Mouse (Mus musculus): ENCODE measurements around the gene Crybb2. TPM values are rescaled to one million over a fixed set of nuclear protein-coding genes. Genes with fewer than 3 reads are reported as not detected.
"Not testable (repeated sequence)": the region's sequence is repeated elsewhere in the genome, so short reads cannot be mapped to it uniquely, and the experiment has no call there.

The Crybb2 gene
- not detected for polyA plus RNA-seq (2017; shearing (Covaris generic))

DNA sequence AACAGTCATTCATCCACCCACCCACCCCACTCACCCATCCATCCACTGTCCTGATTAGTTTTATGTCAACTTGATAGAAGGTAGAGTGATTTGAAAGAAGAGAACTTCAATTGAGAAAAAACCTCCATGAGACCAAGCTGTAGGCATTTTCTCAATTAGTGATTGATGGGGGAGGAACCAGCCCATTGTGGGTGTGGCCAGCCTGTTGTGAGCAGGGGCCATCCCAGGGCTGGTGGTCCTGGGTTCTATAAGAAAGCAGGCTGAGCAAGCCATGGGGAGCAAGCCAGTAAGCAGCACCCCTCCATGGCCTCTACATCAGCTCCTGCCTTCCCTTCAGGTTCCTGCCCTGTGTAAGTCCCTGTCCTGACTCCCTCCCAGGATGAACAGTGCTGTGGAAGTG lies at the start of gene Crybb2:
Gene Crybb2, minus strand, starts transcription at position 101 of the 400 bp plus-strand sequence.
- no peak for ATAC-seq

DNA sequence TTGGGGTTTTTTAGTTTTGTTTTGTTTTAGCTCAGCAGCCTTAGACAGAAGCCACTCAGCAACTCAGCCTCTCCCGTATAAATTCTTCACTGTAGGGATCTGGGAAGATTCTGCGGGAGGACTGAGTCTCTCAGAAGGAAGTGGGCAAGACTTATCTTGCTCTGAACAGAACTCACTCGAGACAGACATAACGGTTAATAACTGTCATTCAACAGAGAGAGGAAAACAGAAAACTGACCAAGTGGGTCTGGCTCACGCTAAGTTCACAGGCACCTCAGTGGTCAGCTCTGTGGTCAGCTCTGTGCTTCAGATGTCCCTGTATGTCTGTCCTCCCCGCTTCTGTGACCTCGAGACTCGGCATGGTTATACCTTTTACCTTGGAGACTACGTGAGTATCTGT lies 49.4 kb upstream of the Crybb2 start:
- no peak for ATAC-seq

DNA sequence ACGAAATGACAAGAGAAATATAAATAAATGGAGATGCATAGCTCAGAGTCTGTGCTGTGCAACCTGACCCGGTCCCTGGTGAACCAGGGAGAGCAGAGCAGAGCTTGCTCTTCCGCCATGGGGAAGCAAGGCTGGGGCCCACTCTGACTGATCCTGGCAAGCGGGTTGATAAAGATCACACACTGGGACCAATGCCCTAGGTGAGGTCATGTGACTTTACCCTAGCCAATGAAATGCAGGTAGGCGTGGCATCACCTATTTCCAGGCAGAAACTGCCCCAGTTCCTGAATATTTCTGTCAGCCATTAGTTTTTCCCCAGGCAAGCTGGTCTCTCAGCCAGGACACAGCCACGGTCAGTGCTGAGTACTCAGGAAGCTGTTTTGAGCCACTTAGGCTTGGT lies 48.8 kb upstream of the Crybb2 start:
- no peak for ATAC-seq

DNA sequence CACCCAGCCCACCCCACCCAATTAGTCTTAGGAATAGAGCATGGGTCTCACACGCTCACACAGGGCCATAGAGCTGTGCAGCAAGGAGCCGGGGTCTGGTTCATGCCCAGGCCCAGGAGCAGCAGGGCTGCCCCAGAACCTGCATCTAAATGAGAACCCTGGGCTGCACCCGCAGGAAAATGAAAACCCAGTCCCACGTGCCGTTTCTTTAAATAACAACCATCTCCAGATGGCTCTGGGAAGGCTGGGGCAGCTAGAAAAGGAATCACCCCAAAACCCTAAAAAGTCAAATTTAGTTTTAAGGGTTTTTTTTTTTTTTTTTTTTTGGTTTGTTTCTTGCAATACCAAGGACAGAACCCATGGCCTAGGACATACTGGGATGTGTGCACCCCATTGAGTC lies 47.4 kb upstream of the Crybb2 start:
- no peak for ATAC-seq

DNA sequence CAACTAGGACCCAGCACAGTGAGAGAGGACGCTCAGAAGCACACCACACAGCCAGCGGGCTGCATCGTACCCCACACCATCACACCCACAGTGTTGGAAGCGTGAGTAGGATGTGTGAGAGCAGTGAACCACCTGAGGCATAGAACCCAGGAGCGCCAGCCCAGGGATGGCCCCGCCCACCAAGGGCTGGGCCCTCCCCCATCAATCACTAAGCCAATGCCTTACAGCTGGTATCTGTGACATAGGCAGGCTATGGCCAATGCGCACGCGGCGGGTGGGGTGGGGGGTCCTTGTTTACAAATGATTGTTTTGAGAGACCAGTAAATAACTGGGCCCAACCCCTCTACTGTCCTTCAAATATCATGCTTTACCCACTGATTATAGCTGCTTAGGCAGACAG lies 46.0 kb upstream of the Crybb2 start:
- ATAC-seq, result no peak

DNA sequence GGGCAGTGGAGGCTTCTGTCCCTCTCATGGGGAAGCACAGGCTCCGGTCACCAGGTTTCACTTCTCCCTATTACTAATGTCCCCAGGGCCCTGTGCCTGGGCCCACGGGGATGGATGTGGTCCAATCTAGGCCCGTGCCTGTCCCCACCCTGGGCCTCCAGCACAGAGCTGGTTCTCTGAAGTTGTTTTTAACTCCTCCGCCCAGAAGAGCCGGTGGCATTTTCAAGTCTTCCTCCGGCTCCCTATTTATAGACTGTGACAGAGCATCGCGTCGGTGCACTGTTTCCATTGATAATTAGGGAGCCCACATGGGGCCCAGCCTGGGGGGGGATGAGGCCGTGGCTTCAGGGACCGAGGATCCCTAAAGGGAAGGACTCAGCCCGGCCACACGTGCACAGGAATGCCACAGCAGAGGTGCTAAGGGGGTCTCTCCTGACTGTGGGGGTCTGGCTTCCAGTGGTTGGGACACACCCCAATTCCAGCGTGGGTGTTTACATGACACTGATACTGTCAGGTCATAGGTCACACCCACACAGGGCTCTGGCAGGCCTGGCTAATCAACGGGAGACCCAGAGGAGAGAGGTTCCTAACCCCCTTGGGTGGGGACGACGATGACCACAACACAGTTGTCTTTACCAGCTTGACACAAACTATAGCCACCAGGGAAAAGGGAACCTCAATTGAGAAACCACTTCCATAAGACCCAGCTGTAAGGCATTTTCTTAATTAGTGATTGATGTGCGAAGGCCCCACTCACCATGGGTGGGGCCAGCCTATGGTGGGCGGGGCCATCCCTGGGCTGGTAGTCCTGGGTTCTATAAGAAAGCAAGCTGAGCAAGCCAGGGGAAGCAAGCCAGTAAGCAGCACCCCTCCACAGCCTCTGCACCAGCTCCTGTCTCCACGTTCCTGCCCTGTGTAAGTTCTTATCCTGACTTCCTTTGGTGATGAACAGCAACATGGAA lies 44.6 kb upstream of the Crybb2 start:
- ATAC-seq, result peak; percentile 57

DNA sequence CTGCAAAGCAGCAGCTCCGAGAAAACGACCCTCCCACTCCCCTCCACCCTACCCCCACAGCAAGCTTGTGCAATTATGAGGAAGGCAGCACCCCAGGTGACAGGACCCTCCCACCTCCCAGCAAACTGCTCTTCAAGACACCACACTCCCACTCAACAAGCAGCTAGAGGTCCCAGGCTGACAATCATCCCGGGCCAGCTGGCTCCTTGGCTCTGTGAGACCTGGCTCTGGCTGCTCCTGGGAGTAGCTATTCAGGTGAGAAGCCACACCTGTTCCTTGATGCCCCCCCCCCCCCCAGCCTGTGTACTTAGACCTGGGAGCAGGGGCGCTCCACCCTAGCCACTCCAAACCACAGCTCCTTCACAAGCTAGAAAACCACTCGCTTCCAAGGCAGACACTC lies 43.2 kb upstream of the Crybb2 start:
- ATAC-seq, result no peak

DNA sequence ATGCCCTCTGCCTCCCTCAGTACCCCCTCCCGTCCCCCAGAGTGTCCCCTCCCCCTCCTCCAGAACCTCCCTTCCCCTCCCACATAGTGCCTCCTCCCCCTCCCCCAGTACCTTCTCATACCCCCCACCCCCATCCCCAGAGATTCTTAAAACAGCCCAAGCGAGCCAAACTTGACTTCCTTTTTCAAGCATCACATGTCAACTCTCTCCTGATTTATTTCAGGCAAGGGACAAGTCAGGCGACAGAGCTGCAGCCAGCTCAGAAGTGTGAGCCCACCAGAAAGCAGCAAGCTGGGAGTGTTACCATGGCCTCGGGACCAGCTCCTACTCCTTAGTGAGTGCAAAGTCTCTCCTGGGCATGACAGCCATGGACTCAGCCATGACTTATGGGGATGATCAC lies 41.4 kb upstream of the Crybb2 start:
- no peak for ATAC-seq

DNA sequence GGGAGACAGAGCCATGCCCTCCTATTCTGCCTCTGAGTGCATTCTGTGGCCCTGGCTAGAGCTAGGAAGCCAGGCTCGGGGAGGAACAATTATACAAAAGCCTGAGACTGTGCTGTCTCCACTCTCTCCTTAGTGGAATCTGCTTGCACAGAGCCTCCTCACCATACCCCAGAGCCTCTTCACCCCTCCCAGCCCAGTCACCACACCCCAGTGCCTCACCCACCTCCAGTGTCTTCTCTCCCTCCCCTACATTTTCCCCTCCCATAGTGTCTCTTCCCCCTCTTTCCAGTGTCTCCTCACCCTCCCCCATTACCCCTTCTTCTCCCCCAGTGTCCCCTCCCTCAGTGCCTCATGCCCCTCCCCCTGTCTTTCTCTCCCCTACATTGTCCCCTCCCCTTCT lies 41.0 kb upstream of the Crybb2 start:
- ATAC-seq, result no peak

DNA sequence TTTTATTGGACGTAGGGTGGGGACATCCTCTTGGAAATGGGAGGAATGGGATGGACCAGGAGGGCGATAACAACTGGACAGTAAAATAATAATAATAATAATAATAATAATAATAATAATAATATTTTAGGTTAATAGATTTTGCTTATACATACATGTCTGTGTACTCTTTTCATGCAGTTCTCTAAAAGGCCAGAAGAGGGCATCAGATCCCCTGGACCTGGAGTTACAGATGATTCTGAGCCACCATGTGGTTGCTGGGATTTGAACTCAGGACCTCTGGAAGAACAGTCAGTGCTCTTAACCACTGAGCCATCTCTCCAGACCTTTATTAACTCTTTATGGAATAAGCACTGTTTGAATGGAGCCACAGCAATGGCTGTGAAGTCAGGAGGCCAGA lies 39.7 kb upstream of the Crybb2 start:
- ATAC-seq, result not testable (repeated sequence)

DNA sequence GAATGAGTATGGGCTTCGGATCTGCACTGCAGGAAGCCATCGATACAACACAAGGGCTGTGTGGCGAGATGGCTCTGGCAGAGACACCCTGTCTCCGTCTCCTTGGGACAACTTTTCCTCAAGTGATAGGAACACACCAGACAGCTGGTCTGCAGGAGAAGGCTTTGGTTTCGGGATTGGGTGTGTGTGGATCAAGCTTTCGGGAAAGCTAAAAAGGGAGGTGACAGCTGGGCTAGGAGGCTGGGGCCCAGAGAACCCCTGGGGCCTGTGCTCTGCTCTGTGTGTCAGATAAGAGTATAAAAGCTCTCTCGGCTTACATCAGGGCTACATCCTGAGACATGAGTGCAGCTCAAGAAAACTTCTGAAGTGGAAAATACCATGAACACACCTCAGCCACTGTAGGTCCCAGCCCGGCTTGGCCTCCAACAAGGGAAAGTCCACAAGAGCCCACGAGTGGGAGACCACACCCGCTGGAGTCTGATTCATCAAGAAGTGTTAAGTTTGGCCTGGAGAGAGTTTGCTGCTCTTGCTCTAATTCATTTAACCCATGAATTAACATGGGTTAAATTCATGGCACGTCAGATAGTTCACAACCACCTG lies 38.3 kb upstream of the Crybb2 start:
- no peak for ATAC-seq

DNA sequence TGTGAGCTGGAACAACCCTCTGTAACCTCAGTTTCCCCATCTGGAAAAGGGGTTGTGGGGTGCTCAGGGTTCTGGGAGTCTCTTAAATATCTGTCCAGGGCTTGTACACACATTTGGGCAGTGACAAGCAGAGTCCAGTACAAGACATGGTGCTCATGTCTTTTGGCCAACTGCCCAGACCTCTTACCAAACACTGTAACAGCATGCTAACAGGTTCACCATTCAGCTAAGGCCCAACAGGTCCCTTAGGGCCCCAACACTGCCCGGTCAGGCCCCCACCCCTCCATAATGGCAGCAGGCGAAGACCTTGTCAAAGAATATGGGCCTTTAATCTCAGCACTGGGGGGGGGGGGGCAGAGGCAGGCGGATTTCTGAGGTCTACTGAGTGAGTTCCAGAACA lies 37.8 kb upstream of the Crybb2 start:
- ATAC-seq, result no peak

DNA sequence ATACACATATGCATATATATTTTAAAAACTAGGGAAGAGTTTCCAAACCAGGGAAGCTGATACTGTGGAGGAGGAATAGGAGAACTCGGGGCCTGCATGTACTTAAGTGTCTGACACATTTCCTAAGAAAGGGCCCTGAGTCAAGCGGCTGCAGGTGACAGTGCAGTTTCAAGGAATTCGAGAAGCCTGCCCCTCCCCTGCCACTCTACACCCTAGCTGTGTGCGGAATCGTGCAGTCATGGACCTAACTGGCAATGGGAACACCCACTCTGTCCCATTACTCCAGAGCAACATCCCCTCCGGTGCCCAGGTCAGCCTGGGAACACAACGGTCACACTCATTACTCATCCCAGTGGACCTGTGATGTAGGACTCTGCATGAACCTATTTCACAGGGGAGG lies 36.7 kb upstream of the Crybb2 start:
- no peak for ATAC-seq

DNA sequence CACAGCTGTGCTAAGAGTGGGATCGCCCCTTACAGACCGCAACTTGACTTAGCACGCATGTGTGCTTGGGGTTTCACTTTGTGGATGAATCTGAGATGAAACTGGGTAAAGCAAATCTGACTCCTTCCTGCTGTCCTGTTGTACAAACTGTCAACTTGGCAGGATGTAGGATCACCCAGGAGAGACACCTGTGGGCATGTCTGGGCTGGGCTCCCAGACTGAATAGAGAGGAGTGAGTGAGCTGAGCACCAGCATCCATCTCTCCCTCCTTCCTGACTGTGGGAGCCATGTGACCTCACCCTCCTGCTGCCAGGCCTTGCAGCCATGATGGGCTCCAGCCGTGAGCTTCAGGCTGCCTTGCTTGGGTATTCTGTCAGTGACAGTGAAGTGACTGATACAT lies 35.6 kb upstream of the Crybb2 start:
- ATAC-seq, result no peak

DNA sequence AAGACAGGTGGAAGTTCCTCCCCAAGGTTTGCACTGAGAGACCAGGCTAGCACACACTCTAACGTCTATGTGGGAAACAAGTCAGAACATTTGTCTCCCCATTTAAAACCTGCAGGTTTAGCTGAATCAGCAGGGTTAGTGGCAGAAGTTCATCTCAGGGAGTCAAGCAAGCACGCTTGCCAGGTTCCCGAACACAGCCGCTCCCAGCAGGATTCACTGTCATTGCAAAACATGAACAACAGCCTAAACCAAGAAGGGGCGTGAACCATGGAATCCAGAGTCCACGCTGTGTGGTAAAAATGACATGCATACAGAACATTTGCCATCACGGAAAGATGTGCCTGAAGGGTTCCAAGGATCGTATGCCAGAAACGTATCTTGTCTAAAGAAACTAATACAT lies 35.1 kb upstream of the Crybb2 start:
- ATAC-seq, result no peak

DNA sequence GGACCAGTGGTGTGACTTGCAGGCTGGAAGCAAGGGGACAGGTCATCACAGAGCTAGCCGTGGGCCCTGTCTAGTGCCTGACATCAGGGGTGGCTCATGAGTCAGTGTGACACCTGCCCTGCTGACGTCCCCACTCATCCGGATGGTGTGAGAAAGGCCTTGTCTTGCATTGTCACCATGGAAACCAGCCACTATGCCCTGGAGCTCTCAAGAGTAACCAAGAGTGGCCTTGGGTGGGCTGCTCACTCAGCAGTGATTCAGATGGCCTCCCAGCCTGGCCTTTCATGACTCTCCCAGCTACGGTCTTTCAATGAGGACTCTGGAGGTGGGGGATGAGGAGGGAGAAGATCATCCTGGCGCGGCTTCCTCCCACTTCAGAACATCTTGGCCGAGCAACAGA lies 32.5 kb upstream of the Crybb2 start:
- no peak for ATAC-seq

DNA sequence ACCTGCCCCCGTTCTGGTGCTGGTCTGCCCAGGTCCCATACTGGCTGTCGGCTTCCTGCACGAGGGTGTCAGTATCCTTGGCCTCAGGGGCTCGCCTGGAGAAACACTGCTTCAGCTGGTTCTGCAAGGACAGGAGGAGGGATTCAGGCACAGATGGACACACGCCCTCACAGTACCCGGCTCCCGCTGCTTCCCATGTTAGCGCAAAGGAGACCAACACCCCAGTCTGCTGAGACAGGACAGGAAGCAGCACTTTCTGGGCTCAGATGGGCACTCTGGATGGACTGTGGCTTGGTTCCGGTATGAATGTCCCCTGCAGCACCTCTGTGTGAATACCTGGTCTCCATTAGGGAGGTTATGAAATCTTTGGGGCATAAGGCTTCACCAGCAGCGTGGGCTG lies 31.5 kb upstream of the Crybb2 start:
- ATAC-seq, result no peak

DNA sequence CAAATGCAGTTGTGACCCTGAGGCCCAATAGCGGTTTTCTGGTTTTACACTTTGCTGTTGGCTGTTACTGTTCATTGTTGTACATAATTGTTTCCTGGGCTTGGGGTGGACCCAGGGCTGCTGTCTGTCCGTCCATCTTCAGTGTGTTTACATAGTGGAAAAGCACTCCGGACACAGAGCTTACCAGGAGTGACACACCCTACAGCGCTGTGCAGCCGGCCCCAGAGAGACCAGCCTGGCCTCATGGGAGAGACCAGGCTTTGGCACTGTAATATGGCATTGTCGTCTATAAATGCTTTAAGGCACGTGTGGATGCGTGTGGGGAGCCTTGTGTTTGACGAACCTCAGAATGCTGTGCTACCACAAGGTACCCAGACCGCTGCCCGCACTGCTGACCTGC lies 30.5 kb upstream of the Crybb2 start:
- ATAC-seq, result no peak

DNA sequence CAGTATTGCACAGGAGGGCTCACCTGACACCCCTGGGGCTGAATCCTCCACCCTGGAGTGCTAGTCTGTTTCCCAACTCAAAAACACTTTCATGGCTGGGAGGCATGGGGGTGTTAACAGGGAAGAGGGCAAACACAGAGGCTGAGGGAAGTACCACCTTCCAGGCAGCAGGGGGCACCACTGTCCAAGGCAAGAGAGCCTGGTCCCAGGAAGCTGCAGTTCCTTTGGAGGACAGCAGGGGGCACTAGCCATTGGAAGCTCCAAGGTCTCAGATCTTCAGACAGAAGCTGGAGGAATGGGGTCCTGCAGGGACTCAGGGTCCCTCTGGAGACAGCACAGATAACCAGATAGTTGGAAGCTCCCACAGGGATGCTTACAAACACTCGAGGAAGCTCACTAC lies 29.6 kb upstream of the Crybb2 start:
- no peak for ATAC-seq

DNA sequence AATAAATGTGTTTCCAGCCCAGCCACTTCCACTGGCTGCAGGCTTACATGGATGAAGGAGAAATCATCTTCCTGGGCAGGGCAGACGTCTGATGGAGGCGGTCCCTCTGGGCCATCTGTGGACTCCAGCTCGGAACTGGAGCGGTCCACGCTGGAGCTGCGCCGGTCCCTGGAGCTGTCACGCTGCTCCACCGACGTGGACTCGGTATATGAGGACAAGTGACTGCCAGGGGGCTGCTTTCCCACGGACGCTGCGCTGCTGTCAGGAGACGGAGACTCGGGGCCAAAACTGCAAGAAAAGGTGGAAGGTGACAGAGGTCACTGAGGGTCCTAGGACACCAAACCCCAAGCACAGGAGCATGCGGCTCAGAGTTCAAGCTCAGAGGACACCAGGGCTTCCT lies 27.6 kb upstream of the Crybb2 start:
- ATAC-seq, result no peak

DNA sequence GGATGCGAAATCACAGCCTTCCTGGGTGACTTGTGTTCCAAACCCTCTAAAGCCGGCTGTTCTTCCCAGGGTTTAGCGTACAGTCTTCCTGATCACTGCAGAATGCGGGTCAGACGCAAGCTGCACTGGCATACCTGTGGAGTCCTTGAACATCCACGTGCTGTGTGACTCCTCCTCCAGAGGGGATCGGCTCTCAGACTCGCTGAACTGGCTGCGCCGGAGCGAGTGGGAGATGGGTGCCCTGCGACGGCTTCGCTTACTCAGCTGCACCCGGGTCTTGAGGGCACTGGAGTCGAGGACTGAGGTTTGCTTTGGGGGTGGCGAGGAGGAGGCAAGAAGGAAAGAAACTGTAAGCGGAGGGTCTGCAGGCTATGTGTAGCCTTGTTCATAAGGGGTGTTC lies 25.5 kb upstream of the Crybb2 start:
- no peak for ATAC-seq

DNA sequence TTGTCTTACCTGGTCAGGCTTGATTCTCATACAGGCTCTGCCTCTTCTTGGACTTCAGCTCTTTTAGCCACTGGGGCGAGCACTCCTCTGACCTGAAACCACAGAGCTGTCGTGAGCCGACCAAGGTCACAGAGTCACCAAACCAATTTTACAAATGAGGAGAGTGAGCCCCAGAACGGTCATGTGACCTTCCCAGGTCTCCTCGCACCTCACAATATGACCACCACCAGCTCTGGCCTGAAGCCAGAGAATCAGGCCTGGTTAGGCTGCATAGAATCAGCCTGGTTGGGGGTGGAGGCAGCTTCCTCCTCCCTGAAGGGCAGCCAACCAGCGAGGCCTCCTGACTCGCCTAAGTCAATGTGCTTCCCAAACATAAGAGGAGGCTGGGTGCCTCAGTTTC lies 22.5 kb upstream of the Crybb2 start:
- ATAC-seq, result no peak

DNA sequence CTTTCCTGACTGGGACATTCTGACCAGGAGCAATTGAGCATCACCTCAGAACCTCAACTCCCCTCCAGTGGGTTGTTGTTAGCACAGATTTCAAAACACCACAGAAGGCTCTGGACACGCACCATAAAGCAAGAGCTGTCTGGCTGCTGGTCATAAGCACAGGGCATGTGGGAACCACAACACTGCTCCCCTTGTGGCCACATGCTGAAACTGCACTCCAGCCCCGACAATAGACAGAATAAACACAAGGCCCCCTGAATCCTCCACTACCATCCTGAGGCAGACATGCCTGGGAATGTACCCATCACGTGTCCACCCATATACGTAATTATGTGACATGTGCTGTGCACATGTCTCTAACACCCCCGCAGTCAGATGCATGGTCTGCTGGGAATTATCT lies 21.2 kb upstream of the Crybb2 start:
- ATAC-seq, result no peak

DNA sequence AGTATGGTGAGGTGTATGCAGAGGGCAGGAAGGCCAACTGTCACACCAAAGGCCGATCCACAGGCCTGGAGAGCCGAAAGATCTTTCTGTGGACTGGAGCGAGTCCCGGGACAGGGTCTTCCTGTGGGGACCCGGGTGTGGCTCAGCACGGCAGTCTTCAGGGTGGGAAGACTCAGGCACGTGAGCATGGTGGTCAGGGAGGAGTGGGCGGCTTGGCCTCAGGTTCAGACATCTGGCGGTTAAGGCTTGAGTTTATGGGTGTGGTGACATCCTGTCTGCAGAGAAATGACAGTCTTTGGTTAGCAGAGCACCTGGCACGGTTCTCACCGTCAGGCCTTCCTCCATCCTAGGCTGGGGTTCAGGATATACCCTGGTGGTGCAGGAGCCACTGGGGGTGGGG lies 20.8 kb upstream of the Crybb2 start:
- no peak for ATAC-seq

Data from CD4-positive, CD25-positive, alpha-beta regulatory T cell, adult 4 months (primary cell).